Mouse (Mus musculus) ovary, adult 18-20 months (tissue): ENCODE data around the gene Dlx2.
A peak's percentile ranks its signal among the peaks of the same experiment; 100 is the strongest.

Source experiments
- DNase-seq: peaks from one replicate; pipeline ENCODE4 v3.0.0; 2022; ENCODE audit warnings: low spot score, mixed read lengths

Gene Dlx2

DNA sequence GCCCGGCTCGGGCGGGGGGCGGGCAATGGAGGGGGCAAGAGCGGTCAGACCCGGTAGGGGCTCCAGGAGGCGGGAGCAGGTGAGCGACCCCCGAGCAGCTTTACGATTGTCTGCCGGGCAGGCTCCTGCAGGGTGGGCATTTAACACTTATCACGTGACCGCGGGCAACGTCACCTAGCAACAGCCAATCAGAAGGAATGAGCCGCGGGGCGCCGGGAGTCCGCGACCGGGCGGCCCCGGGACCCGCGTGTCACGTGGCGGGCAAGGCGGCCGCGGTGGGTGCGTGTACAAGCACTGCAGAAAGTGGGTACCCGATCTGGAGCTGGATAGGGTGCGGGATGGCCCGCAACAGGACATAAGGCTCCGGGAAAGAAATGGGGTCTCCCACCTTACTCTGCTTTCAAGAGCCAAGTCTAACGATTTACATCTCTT lies at the start of gene Dlx2:
Gene Dlx2, minus strand, starts transcription at position 115 of the 432 bp plus-strand sequence.
- no peak for DNase-seq

DNA sequence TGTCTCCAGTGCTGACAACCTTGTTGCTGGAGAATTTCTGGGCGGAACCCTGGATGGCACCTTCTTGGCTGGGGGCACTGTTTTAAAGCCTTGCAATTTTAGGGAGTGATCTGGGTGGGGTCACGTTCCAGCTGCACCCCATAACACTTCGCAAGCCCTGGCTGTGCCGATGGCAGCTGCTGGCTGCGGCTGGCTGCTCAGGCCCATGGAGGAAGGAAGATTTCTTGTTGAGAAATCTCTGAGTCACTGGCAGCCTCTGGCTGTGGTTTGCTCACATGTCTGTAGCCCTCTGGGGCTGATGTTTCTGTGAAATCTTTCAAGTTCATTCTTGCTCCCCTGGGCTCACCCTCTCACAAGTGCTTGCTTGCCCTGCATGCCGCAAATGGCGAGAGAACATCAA lies 47.9 kb upstream of the Dlx2 start:
- peak; percentile 19 for DNase-seq

DNA sequence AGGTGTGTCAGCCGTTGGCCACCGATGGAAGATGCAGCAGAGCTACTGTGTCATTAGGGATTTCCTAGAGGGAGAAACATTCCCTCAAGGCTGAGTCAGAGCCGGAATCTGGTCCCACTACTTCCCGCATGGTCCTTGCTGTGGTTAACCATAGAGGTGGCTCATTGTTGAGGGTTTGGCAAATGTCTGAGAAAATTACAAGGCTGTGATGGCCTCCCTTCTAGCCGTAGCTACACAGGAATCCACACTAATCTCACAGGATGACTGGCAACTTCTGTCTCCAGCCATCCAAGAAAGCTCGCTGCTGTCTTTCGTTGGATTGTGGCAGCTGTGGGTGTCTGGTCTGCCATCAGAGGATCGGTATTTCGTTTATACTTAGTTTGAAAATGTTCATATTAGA lies 42.6 kb upstream of the Dlx2 start:
- DNase-seq: no peak

DNA sequence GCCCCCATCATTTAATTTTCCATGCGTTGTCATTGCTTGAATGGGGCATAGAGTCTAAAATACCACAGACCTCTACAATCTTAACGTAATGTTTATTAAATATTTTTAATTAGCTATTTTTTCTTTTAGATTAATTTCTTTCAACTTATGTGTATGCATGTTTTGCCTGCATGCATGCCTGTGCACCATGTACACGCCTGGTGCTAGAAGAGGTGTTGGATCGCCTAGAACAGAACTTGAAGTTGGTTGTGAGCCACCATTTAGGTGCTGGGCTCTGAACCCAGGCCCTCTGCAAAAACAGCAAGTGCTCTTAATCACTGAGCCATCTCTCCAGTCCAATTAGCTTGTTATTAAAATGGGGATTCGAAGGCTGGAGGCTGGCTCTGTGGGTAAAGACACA lies 34.9 kb upstream of the Dlx2 start:
- no peak for DNase-seq

DNA sequence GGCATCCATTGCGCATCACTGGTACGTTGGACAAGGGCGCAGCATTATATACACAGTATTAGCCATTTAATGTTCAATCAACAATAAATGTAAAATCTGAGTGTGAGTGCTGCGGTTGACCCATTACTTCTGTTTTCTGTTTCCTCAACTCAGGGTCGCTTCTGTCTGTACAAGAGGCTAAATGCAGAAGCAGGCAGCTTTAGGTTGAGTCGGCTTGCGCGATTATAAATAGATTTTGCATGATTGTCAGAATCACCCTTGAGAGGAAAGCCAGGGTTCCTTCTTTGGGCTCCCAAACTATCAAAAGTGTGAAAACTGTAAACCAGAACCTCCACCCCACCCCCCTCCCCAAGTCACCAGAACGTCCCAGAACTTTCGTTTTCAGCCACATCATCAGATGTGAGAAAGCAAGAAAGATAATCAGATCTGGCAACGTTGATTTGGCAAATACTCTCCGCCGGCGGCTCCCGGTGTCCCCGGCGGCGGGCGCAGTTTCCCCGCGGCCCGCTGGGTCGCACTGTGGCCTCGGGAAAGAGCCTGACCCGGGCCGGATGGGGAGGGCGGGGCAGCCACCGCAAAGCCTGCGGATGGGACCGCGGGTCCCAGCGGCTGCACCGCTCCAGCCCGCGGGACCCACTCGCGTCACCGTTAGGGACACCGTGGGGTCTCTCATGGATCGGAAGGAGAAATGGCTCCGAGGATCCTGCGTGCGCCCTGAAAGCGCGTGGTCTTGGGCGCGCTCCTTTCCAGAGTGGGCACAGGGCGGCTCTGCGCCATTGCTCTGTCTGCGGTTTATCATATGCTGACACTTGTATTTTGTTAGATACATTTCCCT lies 34.3 kb upstream of the Dlx2 start:
- peak; percentile 18 for DNase-seq

DNA sequence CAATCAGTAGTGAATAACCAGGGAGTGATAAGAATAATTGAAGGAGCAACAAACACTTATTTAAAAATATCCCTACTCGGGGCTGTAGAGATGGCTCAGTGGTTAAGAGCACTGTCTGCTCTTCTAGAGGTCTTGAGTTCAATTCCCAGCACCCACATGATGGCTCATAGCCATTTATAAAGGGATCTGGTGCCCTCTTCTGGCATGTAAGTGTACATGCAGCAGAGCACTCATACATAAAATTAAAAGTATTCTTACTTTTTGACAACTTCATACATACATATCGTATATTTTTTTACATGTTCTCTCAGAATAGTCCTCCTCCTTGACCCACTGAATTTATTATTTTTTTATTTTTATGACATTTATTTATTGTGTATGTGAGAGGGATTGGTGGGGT lies 30.5 kb upstream of the Dlx2 start:
- no peak for DNase-seq

DNA sequence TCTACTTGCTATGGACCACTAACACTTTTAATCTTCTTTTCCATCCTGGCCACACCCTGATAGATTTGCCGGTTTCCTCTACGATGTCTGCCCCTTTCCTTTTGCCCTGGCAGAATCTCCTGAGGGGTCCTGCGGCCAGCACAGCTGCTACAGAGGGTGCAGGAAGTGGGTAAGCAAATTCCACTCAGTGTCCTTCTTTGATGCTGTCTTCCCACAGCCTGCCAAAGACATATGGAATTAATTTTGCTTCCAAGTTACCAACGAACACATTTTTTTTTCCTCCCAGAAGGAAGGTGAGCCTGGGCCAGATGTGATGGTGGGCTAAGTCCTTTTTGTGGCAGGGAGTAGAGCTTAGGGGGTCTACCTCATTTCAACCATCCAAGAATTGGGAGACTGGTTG lies 27.2 kb upstream of the Dlx2 start:
- no peak for DNase-seq

DNA sequence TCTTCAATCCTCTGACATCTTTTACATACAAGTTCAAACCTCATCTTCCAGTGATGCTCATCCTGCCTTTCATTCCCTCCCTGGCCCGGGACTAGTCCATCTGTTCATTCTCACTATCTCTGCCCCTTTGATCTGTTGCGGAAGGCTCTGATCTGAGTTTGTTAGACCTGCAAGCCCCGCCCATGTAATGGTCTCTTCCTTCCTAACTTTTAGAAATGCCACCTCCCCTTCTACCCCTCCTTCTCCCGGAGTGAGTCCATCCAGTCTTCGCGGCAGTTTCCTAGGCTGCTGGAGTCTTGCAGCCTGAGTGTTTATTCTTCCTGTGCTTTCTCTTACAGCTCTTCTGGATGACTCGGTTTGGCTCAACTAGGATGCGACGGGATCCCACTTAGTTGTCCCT lies 19.9 kb upstream of the Dlx2 start:
- no peak for DNase-seq

DNA sequence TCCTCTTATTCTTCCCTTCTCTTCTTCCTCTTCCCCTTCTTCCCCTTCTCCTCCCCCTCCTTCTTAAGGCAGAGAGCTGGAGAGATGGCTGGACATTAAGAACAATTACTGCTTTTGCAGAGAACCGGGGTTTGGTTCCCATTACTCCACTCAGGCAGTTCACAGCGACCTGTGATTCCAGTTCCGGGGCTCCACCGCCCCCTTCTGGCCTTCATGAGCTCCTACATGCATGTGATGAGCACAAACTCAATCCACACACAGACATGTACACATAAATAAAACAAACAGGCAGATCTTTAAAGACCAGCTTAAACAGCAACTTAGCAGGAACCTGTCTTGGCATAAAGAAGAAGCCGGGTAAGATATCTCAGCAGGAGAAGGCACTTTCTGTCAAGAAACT lies 9.5 kb upstream of the Dlx2 start:
- DNase-seq: no peak

DNA sequence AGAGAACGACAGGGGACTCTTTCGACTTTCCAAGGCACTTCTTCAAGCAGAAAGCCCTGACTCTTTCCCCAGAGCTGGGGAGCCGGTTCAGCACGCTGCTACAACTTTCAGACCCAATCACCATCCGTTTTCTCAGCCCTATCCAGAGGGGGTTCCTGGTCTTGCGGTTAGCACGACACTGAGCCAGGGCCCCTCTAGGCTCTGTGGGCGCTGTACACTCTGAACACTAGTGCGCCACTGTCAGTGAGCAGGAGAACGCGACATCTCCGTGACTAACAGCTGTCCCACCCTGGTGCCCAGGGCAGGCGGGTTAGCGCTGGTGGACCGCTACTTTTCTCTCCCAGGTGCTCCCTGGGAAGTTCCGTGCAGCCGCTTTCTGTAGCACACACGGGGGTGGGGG lies 5.2 kb upstream of the Dlx2 start:
- no peak for DNase-seq

DNA sequence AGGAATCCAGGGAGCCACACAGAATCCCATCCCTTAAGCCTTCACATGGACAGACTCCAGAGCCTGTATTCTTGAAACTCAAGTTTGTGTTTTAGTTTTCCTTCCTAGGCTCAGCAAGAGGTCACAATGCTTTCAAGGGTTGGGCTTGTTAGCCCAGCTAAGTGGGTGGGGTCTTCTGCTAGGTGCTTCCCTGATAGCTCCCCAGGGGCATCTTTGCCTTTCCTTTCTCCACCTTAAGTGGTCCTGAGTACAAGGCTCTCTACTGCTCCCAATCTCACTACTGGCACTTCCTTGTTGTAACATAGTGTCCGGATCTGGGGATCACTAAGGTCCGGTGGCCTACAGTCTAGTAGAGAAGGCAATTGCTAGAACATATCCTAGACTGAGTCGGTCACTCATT lies 3.8 kb upstream of the Dlx2 start:
- no peak for DNase-seq

DNA sequence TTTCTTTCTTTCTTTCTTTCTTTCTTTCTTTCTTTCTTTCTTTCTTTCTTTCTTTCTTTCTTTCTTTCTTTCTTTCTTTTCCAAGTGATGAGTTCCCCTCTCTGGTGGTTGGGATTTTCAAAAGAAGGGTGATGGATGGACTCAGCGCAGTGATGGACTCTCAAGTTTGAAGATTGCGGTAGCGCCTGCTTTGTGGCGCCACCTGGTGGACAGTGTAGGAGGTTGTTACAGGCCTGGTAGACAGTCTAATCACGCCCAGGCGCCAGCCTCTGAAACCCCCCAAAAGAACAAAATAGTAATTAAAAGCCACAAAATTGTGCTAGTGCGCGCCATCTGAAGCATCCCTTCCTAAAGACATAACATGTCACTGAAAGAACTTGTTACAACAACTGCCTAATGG lies 1.3 kb upstream of the Dlx2 start:
- peak; percentile 39 for DNase-seq

DNA sequence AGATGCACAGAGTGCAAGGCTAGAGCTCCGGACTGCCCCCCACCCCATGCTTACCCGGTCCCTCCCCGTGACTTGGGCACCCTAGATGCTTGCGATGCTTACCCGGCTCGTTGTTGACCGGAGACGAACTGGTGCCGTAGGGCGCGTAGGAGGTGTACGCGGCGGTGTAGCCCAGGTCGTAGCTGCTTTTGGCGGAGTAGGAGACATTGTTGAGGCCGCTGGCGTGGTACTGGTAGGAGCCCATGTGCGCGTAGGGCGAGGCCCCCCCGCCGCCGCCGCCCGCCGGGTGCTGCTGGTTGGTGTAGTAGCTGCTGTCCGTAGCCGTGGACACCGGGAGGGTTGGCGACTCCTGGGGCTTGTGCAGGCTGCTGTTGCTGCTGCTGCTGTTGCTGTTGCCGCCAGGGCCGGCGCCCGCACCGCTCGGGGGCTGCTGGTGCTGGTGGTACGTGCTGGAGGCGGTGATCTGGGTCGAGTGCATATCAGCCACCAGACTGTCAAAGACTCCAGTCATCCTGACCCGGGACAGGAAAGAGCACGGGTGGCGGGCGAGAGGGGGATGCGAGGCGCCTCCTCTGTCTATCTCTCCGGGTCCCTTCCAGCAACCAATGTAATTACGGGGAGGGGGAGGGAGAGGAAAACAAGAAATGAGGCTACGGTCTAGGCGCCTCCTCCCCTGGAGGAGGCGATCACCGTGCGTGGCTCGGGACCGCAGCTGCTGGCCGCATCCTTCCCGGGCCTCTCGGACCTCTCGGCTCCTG lies 493 bp downstream of the Dlx2 start:
- DNase-seq: no peak

DNA sequence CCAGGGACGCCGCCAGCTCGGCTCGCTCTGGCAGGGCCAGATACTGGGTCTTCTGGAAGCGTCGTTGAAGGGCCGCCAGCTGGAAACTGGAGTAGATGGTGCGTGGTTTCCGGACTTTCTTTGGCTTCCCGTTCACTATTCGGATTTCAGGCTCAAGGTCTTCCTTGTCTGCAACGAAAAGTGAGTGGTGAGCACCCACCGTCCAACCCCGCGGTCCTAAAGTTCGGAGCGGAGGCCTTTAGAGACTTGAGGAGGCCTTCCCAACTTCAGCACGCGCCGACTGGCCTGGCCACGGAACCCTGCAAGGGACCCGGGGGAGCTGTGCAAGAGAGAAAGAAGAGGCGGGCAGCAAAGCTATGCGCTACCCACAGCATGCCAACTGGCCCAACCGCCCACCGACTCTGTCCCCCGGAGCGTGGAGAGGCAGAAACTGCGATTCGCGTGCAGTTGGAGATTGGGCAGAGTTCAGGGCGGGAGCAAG lies 1.1 kb downstream of the Dlx2 start:
- no peak for DNase-seq

DNA sequence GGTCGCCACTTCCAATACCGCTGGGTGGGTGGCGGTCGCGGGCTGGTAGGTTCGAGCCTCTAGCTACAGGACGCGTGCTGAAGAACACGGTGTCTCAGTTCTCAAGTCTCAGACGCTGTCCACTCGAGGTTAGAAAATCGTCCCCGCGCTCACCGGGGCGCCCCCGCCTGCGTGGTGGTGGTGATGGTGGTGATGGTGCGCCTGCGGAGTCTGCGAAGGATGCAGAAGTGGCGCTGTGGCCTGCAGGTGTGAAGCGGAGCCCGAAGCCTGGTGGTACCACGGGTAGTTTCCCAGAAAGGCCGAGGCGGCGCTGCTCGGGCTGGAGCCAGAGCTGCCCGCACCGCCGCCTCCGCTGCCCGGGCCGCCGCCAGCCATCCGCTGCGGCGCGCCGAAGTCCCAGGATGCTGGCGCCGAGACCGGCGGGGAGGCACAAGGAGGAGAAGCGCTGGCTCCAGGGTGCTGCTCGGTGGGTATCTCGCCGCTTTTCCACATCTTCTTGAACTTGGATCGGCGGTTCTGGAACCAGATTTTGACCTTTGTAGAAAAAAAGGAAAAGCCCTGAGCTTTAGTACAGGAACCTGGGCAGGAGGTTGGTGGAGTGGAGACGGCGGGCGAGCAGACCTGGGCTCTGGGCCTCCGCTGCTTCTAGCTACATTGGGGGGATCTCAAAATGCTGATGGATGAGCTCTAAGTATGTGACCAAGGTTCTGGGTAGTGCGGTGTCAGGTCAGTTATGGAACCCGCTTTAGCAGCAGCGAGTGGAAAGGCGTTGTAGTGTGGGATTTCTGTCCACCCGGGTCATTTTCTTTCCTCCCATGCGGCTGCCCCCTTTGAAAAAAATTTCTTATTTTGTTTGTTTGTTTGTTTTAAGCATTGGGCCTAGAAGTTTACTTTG lies 1.9 kb downstream of the Dlx2 start:
- DNase-seq: no peak

DNA sequence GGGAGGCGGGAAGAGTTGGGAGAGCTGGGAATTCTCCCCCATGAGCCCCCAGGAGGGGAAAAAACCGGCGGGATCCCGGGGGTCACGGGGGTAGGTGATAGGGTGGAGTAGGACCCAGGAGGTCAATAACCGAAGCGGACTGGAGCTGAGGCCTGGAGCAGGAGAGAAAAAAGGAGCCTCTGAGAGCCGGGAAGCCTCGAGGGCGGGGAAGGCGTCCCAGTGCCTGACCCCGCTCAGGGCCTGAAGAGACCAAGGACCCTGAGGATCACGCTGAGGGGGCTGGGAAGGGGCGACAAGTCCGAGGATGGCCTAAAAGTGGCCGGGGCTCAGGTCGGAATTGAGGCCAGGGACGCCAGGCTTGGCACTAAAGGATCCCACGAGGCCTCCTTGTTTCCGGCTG lies 2.6 kb downstream of the Dlx2 start:
- no peak for DNase-seq

DNA sequence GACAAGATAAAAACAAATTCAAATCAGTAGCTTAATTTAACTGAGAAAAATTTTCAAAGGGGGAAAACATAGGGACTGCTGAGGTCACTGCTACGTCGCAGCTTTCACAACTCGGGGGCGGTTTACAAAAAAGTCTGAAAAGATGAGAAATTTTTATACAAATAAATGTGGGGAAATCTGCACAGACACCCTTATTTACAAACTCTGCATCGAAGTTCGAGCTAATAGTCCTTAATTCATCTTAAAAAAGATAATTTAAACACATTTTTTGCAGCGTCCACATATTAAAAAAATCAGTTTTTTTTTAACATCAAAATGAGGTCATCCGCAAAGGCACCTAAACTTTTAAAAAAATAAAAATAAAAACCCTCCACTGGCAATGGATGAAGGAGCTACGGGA lies 3.0 kb downstream of the Dlx2 start:
- no peak for DNase-seq

DNA sequence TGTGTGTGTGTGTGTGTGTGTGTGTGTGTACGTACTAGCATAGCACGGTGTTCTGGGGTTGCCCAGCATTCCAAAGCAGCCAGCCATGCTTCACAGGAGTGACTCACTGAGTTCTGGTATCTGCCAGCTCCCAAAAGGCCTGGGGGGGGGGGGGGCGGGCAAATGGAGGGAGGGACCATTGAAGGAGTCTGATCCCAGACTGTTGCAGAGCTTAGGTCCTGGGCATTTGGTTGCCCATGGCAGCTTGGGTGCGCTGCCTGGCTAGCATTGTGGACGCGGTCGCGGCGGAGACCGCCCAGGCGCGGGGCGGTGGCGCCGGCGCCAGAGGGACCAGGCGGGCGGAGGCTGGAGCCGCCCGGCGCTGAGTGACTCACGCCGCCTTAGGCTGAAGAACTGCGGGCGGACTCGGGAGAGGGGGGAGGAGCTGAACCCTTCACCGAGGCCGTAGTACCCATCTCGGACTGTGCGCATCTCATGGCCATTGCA lies 3.7 kb downstream of the Dlx2 start:
- DNase-seq: no peak

DNA sequence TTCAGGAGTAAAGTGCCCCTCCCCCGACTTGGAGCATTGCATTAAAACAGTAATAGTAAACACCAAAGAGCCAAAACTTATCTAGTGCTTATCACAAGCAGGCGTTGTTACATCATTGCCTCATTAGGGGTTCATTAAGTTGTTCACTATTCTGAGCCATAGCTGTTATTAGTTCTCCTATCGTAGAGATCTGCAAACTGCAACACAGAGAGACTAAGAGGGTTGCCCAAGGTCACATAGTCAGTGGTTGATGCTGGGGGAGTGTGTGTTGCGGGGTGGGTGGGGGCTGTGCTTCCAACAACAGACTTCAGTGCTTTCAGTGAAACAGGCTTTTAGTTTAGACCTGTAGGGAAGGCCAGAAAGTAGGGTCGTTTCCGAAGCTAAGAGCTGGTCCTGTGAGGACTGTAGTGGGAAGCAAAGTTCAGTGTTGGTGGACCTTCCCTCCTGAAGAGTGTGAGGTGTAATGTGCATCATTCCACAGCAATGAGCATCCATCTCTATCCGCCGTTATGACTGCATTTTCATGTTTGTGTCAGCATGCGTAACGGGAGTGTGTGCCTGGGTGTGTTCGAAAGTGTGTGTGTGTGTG lies 4.2 kb downstream of the Dlx2 start:
- DNase-seq: no peak

DNA sequence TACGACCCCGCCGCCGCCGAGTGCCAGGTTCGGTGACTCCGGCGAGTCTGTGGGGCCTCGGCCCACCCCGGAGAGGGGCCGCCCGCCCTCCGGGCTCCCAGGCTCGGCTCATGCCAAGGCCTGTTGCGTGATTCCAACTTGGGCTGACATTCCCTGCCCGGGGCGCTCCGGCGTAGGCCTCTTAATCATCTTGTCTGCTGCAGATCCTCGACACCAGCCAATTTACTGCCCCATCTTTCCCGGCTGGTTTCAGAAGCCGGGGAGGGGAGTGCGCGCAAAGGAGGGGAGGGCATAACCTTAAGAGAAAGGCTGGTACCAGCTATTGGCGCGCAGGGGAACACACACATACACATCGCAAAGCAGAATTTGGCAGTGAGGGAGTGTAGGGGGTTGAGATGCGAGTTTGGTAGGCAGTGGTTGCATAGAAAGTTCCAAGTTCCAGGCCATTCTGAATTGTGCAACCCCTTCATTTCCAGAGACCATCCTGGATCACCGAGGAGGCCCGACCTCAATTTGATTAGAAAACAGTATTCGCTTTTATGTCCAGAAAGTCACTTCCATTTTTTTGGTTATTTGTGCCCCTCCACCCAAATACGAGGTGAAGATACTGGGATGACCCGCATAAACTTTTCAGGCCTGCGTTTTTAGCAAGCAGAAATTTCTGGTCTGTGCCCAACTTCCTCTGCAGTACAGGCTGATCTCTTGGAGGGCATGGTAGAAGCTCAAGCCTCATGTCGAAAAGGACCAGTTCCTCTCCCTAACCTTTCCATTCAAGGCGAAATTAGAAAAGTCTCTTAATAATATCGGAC lies 4.9 kb downstream of the Dlx2 start:
- DNase-seq: no peak
